ENCODE assay signal across 25 mouse cellular contexts in the genomic region with DNA sequence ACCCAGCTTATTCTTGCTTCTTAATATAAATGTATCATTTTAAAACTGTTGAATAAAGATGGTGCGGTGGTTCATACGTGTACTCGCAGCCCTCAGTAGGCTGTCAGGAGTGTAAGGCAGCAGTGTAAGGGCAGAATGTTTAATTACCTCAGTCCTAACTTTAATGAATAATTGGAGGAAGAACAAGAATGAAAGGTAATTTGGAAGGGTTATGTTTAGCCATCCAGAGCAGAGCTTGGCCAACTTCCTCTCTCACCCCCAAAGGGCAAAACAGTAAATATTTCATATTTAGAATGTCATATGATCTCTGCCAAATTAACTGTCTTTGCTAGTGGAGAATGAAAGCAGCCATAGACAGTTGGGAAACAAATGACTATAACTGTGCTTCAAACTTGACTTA.
A peak's percentile ranks its signal among the peaks of the same experiment; 100 is the strongest.
DNase-seq lines count a peak whose midpoint lies in the region; ATAC-seq and TF ChIP-seq lines count a peak whose summit lies in the region.
"Had no signal": no experiment of that assay in that cellular context is flagged by ENCODE, and none has a peak within 500 bp of the region (broad histone marks: within the 10 kb centered on the region; RNA-seq: fewer than 3 reads in every experiment).

No protein-coding gene starts in this region.

- no peaks in the 10 kb centered on the region for H3K27me3 ChIP-seq in kidney, adult 2 months (replicated peaks; ENCODE audit: control insufficient read depth, insufficient read depth, low read length)
- no peaks in the 10 kb centered on the region for H3K27me3 ChIP-seq in kidney, embryonic 15.5 days
- H3K27me3 ChIP-seq in lung, embryonic 14.5 days (ENCODE audit: insufficient read depth, low read length), result no peaks in the 10 kb centered on the region
- H3K27me3 ChIP-seq in megakaryocyte, embryonic 14.5 days (replicated peaks), result no peaks in the 10 kb centered on the region
- H3K27me3 ChIP-seq: embryonic facial prominence, embryonic 15.5 days; hindbrain, embryonic 13.5 days had no signal

- peak; percentile 56 for DNase-seq in kidney, adult 2 months
- peak; percentile 28 for DNase-seq in lung, embryonic 14.5 days
- DNase-seq in lung, adult 2 months, result no peak
- DNase-seq in gastrocnemius, adult 18-20 months (ENCODE audit: low spot score), result no peak
- DNase-seq: adrenal gland, adult 8-10 months; adrenal gland, postnatal 36 days; B cell, adult 2 months; cerebellum, adult 11 months; cerebellum, adult 8-10 months; cerebellum, postnatal 14 days; embryo, embryonic 11 days; gastrocnemius, postnatal 36 days; heart, adult 18-20 months; heart, postnatal 10 days had no signal

- no peak overlapping the region for H3K9ac ChIP-seq in kidney, embryonic 15.5 days
- H3K9ac ChIP-seq in lung, embryonic 14.5 days, result no peak overlapping the region
- H3K9ac ChIP-seq: embryonic facial prominence, embryonic 15.5 days; hindbrain, embryonic 13.5 days had no signal

- WGBS in kidney, adult 2 months, result 48% methylated on average over 3 of the region's 3 CpGs
- 82% methylated on average over 3 of the region's 3 CpGs for WGBS in kidney, embryonic 15.5 days
- 82% methylated on average over 3 of the region's 3 CpGs for WGBS in lung, embryonic 14.5 days
- 67% methylated on average over 3 of the region's 3 CpGs for WGBS in lung, adult 2 months

- no peaks in the 10 kb centered on the region; the same call in 1 of the 2 replicates for H3K4me1 ChIP-seq in kidney, adult 2 months (ENCODE audit: control insufficient read depth, insufficient read depth, low read length)
- H3K4me1 ChIP-seq in kidney, embryonic 15.5 days, result peaks cover 6% of the 10 kb centered on the region
- no peaks in the 10 kb centered on the region for H3K4me1 ChIP-seq in lung, embryonic 14.5 days (ENCODE audit: insufficient read depth)
- H3K4me1 ChIP-seq in lung, adult 2 months (ENCODE audit: control insufficient read depth, insufficient read depth, low read length), result no peaks in the 10 kb centered on the region; the same call in 1 of the 2 replicates
- H3K4me1 ChIP-seq in megakaryocyte, embryonic 14.5 days, result peaks cover 33% of the 10 kb centered on the region
- H3K4me1 ChIP-seq: heart, embryonic 10.5 days had no signal

- no peak overlapping the region for H3K4me3 ChIP-seq in kidney, adult 2 months (ENCODE audit: insufficient read depth, low read depth, low read length)
- no peak overlapping the region for H3K4me3 ChIP-seq in kidney, embryonic 15.5 days (replicated peaks)
- H3K4me3 ChIP-seq in lung, embryonic 14.5 days (ENCODE audit: low read depth, low read length), result no peak overlapping the region
- no peak overlapping the region for H3K4me3 ChIP-seq in lung, adult 2 months (replicated peaks; ENCODE audit: extremely low read depth, low read depth, low read length)
- peak overlapping the region; percentile 76 for H3K4me3 ChIP-seq in megakaryocyte, embryonic 14.5 days (replicated peaks)
- H3K4me3 ChIP-seq: embryonic facial prominence, embryonic 15.5 days; erythroblast, embryonic 14.5 days; forebrain, embryonic 10.5 days; heart, embryonic 10.5 days; hindbrain, embryonic 13.5 days had no signal

- ATAC-seq in kidney, embryonic 15.5 days (replicated peaks; ENCODE audit: low FRiP score), result no peak
- ATAC-seq in lung, embryonic 14.5 days (ENCODE audit: insufficient read depth), result no peak
- ATAC-seq in megakaryocyte, adult 5-6 weeks (ENCODE audit: poor library complexity, severe bottlenecking), result no peak
- ATAC-seq: CD4-positive, CD25-positive, alpha-beta regulatory T cell, adult 4 months; forebrain, embryonic 14.5 days had no signal

- no peaks in the 10 kb centered on the region for H3K36me3 ChIP-seq in kidney, adult 2 months (ENCODE audit: control insufficient read depth, insufficient read depth, low read length)
- H3K36me3 ChIP-seq in kidney, embryonic 15.5 days, result no peaks in the 10 kb centered on the region
- H3K36me3 ChIP-seq in lung, embryonic 14.5 days (ENCODE audit: insufficient read depth), result no peaks in the 10 kb centered on the region
- H3K36me3 ChIP-seq in megakaryocyte, embryonic 14.5 days (replicated peaks; ENCODE audit: low read length), result peaks cover 7% of the 10 kb centered on the region
- H3K36me3 ChIP-seq: embryonic facial prominence, embryonic 15.5 days; forebrain, embryonic 10.5 days; G1E; heart, embryonic 10.5 days; hindbrain, embryonic 13.5 days had no signal

- no peak for TF ChIP-seq CTCF in kidney, adult 2 months (conservative IDR thresholded peaks at IDR 0.05; ENCODE audit: insufficient read depth, insufficient read length, low read depth, low read length)
- TF ChIP-seq CTCF in lung, embryonic 14.5 days (IDR thresholded peaks at IDR 0.05; ENCODE audit: low read depth), result no peak
- TF ChIP-seq CTCF in lung, adult 2 months (IDR thresholded peaks at IDR 0.05; ENCODE audit: insufficient read depth, low read length), result no peak

- H3K9me3 ChIP-seq in kidney, embryonic 15.5 days (replicated peaks), result no peaks in the 10 kb centered on the region
- no peaks in the 10 kb centered on the region for H3K9me3 ChIP-seq in lung, embryonic 14.5 days (ENCODE audit: low read depth, low read length)
- no peaks in the 10 kb centered on the region for H3K9me3 ChIP-seq in megakaryocyte, embryonic 14.5 days
- H3K9me3 ChIP-seq: embryonic facial prominence, embryonic 15.5 days; forebrain, embryonic 10.5 days; G1E; heart, embryonic 10.5 days; hindbrain, embryonic 13.5 days had no signal

- H3K4me2 ChIP-seq in kidney, embryonic 15.5 days, result no peak overlapping the region
- H3K4me2 ChIP-seq in lung, embryonic 14.5 days, result no peak overlapping the region
- H3K4me2 ChIP-seq: embryonic facial prominence, embryonic 15.5 days; hindbrain, embryonic 13.5 days had no signal

- H3K27ac ChIP-seq in kidney, adult 2 months (ENCODE audit: insufficient read depth, low read depth, low read length), result no peak overlapping the region
- no peak overlapping the region for H3K27ac ChIP-seq in kidney, embryonic 15.5 days
- no peak overlapping the region for H3K27ac ChIP-seq in lung, embryonic 14.5 days (ENCODE audit: low read depth)
- H3K27ac ChIP-seq: embryonic facial prominence, embryonic 15.5 days; forebrain, embryonic 10.5 days; heart, embryonic 10.5 days; hindbrain, embryonic 13.5 days had no signal

- no peak for TF ChIP-seq POLR2A in kidney, adult 2 months (IDR thresholded peaks at IDR 0.05; ENCODE audit: low read depth, low read length)
- TF ChIP-seq POLR2A in lung, adult 2 months (IDR thresholded peaks at IDR 0.05; ENCODE audit: borderline replicate concordance, extremely low read depth, low read depth, low read length), result no peak

Comparison
In these comparisons a context has a peak if more than half of its experiments do, and no peak if none do; other contexts are left out.
1. DNase-seq: peak in kidney, adult 2 months (single experiment) and lung, embryonic 14.5 days (single experiment); none in lung, adult 2 months (single experiment) and gastrocnemius, adult 18-20 months (single experiment).